Mouse (Mus musculus): ENCODE measurements around the gene Klc1.

DNA sequence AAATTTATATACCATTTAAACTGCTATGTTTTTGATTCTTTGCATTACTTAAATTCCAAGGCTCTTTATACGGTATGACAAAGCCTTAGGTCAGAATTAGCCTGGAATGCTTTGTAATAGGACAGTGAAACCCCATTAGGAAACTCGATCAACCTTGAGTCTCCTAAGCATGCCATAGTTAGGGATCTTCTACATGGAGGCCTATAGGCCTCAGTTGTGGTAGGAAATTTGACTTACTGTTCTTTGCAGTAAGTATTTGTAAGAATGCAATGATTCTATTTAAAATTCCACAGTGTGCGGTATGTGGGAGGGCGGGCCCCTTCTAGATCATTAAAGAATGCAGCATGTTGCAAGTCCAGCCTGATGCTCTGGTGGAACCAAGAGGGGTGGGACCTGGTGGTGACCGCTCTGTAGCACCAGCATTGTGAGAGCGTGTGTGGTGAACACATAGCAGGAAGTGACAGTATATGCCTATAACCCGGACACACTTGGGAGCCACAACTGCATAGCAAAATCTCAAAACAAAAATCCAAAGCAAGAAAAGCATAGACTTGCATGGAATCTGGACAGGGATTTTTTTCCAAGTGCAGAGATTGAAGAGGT, 1.8 kb downstream of the Klc1 start:
- TF ChIP-seq POLR2A (IDR thresholded peaks at IDR 0.05; ENCODE audit: low read depth, low read length) (no peak), CTCF (conservative IDR thresholded peaks at IDR 0.05; ENCODE audit: insufficient read depth, insufficient read length, low read depth, low read length) (no peak)

Data from kidney, adult 2 months (tissue).